Mouse (Mus musculus) monocyte, adult 2 months (primary cell): Measurements from ENCODE around the gene Ppp1r3a.
"Not testable (repeated sequence)": the region's sequence is repeated elsewhere in the genome, so short reads cannot be mapped to it uniquely, and the experiment has no call there.

Experiments used
- DNase-seq, 2 experiments: peaks; one replicate each; pipeline ENCODE4 v3.0.0; 2022; ENCODE audit warnings: low spot score in 2 of 2, low read depth in 1 of 2

Gene Ppp1r3a

GRCm38 (mm10) chr6:14754901-14755591 is at the start of gene Ppp1r3a:
TSS of gene Ppp1r3a (minus strand) at chr6:14755274.
- no peak for DNase-seq

GRCm38 (mm10) chr6:14787157-14787938 is 32.3 kb upstream of the Ppp1r3a start:
- no peak for DNase-seq

- DNase-seq, result no peak
Observed at GRCm38 (mm10) chr6:14777920-14778319, 22.8 kb upstream of the Ppp1r3a start.

- no peak for DNase-seq
Observed at GRCm38 (mm10) chr6:14771717-14772116, 16.6 kb upstream of the Ppp1r3a start.

- DNase-seq, result no peak
Observed at GRCm38 (mm10) chr6:14757486-14757885, 2.4 kb upstream of the Ppp1r3a start.

- DNase-seq, result no peak
Observed at GRCm38 (mm10) chr6:14753512-14753911, 1.6 kb downstream of the Ppp1r3a start.

GRCm38 (mm10) chr6:14752211-14752610 is 2.9 kb downstream of the Ppp1r3a start:
- DNase-seq, result no peak

GRCm38 (mm10) chr6:14747000-14747399 is 8.1 kb downstream of the Ppp1r3a start:
- DNase-seq, result no peak

- DNase-seq, result no peak
Observed at GRCm38 (mm10) chr6:14736017-14736416, 19.1 kb downstream of the Ppp1r3a start.

- DNase-seq, result no peak
Observed at GRCm38 (mm10) chr6:14731011-14731410, 24.1 kb downstream of the Ppp1r3a start.

- no peak for DNase-seq
Observed at GRCm38 (mm10) chr6:14720772-14721414, 34.2 kb downstream of the Ppp1r3a start.

- DNase-seq, result no peak
Observed at GRCm38 (mm10) chr6:14720110-14720771, 34.8 kb downstream of the Ppp1r3a start.

- DNase-seq, result no peak
Observed at GRCm38 (mm10) chr6:14715129-14715989, 39.7 kb downstream of the Ppp1r3a start.

GRCm38 (mm10) chr6:14712146-14712545 is 42.9 kb downstream of the Ppp1r3a start:
- DNase-seq, result no peak

GRCm38 (mm10) chr6:14700030-14700429 is 55.0 kb downstream of the Ppp1r3a start:
- DNase-seq, result no peak

GRCm38 (mm10) chr6:14679231-14679887 is 75.7 kb downstream of the Ppp1r3a start:
- DNase-seq, result not testable (repeated sequence)

- DNase-seq, result not testable (repeated sequence)
Observed at GRCm38 (mm10) chr6:14668966-14669365, 86.1 kb downstream of the Ppp1r3a start.

- not testable (repeated sequence) for DNase-seq
Observed at GRCm38 (mm10) chr6:14667651-14668050, 87.4 kb downstream of the Ppp1r3a start.
